Mouse (Mus musculus): Measurements from ENCODE around the gene Spsb1. TPM values are rescaled to one million over a fixed set of nuclear protein-coding genes. Genes with fewer than 3 reads are reported as not detected.
A peak's percentile ranks its signal among the peaks of the same experiment; 100 is the strongest.

Gene Spsb1
- not detected in 2 replicates for total RNA-seq (2015; ENCODE audit: low replicate concordance)
- 0.42 TPM in 1 of 2 replicates, not detected in the other for total RNA-seq (2017; ENCODE audit: low replicate concordance)

- ATAC-seq (replicated peaks; ENCODE audit: low FRiP score, poor library complexity, severe bottlenecking): peak; percentile 90
Measured at GRCm38 (mm10) chr4:149954893-149955439, at the start of gene Spsb1. Spsb1 (minus strand) TSS chr4:149955043.

- ATAC-seq (replicated peaks; ENCODE audit: low FRiP score, poor library complexity, severe bottlenecking): no peak
Measured at GRCm38 (mm10) chr4:150003641-150004040, 48.8 kb upstream of the Spsb1 start.

GRCm38 (mm10) chr4:150003021-150003580 is 48.3 kb upstream of the Spsb1 start:
- ATAC-seq (replicated peaks; ENCODE audit: low FRiP score, poor library complexity, severe bottlenecking): no peak

- ATAC-seq (replicated peaks; ENCODE audit: low FRiP score, poor library complexity, severe bottlenecking): peak; percentile 56; the same call in 1 of the 2 replicates
Measured at GRCm38 (mm10) chr4:150002021-150002528, 47.2 kb upstream of the Spsb1 start.

- no peak for ATAC-seq (replicated peaks; ENCODE audit: low FRiP score, poor library complexity, severe bottlenecking)
Measured at GRCm38 (mm10) chr4:150001221-150001860, 46.5 kb upstream of the Spsb1 start.

- ATAC-seq (replicated peaks; ENCODE audit: low FRiP score, poor library complexity, severe bottlenecking): no peak
Measured at GRCm38 (mm10) chr4:149999931-150000555, 45.2 kb upstream of the Spsb1 start.

GRCm38 (mm10) chr4:149999510-149999900 is 44.7 kb upstream of the Spsb1 start:
- no peak for ATAC-seq (replicated peaks; ENCODE audit: low FRiP score, poor library complexity, severe bottlenecking)

GRCm38 (mm10) chr4:149998786-149999509 is 44.1 kb upstream of the Spsb1 start:
- ATAC-seq (replicated peaks; ENCODE audit: low FRiP score, poor library complexity, severe bottlenecking): no peak

GRCm38 (mm10) chr4:149997999-149998398 is 43.2 kb upstream of the Spsb1 start:
- no peak for ATAC-seq (replicated peaks; ENCODE audit: low FRiP score, poor library complexity, severe bottlenecking)

- no peak for ATAC-seq (replicated peaks; ENCODE audit: low FRiP score, poor library complexity, severe bottlenecking)
Measured at GRCm38 (mm10) chr4:149996440-149996839, 41.6 kb upstream of the Spsb1 start.

- ATAC-seq (replicated peaks; ENCODE audit: low FRiP score, poor library complexity, severe bottlenecking): no peak
Measured at GRCm38 (mm10) chr4:149995911-149996310, 41.1 kb upstream of the Spsb1 start.

GRCm38 (mm10) chr4:149994218-149994617 is 39.4 kb upstream of the Spsb1 start:
- no peak for ATAC-seq (replicated peaks; ENCODE audit: low FRiP score, poor library complexity, severe bottlenecking)

GRCm38 (mm10) chr4:149992670-149993032 is 37.8 kb upstream of the Spsb1 start:
- ATAC-seq (replicated peaks; ENCODE audit: low FRiP score, poor library complexity, severe bottlenecking): no peak

GRCm38 (mm10) chr4:149991755-149992669 is 37.2 kb upstream of the Spsb1 start:
- ATAC-seq (replicated peaks; ENCODE audit: low FRiP score, poor library complexity, severe bottlenecking): no peak

GRCm38 (mm10) chr4:149990954-149991633 is 36.3 kb upstream of the Spsb1 start:
- no peak for ATAC-seq (replicated peaks; ENCODE audit: low FRiP score, poor library complexity, severe bottlenecking)

GRCm38 (mm10) chr4:149990212-149990953 is 35.5 kb upstream of the Spsb1 start:
- ATAC-seq (replicated peaks; ENCODE audit: low FRiP score, poor library complexity, severe bottlenecking): no peak

GRCm38 (mm10) chr4:149988931-149989556 is 34.2 kb upstream of the Spsb1 start:
- peak; percentile 95 for ATAC-seq (replicated peaks; ENCODE audit: low FRiP score, poor library complexity, severe bottlenecking)
